Mouse (Mus musculus): Measurements from ENCODE around the gene Olfr429.

GRCm38 (mm10) chr1:174040523-174041177 lies 43.5 kb upstream of the Olfr429 start, which contains the start of gene Olfr433:
- TF ChIP-seq POLR2A (IDR thresholded peaks at IDR 0.05; ENCODE audit: borderline replicate concordance, low read depth, low read length) (no peak), CTCF (IDR thresholded peaks at IDR 0.05; ENCODE audit: low read depth, low read length) (no peak)
